Mouse (Mus musculus) layer of hippocampus, adult 2 months (tissue): ENCODE results near the gene Txlnb. TPM values are rescaled to one million over a fixed set of nuclear protein-coding genes. Genes with fewer than 3 reads are reported as not detected.
"Not testable (repeated sequence)": the region's sequence is repeated elsewhere in the genome, so short reads cannot be mapped to it uniquely, and the experiment has no call there.

ENCODE experiments used
- DNase-seq, 2 experiments: peaks; one replicate each; pipeline ENCODE4 v3.0.0; 2022; ENCODE audit warnings: low spot score in 2 of 2
- H3K27ac ChIP-seq: fragments of 200-600 bp; 2 replicates; pipeline ENCODE4 v1.8.1; 2022
- H3K4me3 ChIP-seq: fragments of 200-600 bp; 2 replicates; pipeline ENCODE4 v1.8.1; 2022; ENCODE audit warnings: mild to moderate bottlenecking
- CTCF ChIP-seq: fragments of 200-600 bp; conservative IDR thresholded peaks from 2 replicates; pipeline ENCODE4 v1.8.1; 2022; ENCODE audit warnings: antibody characterized with exemption, mild to moderate bottlenecking, moderate library complexity
- long read RNA-seq, 2 experiments: library from polyadenylated mRNA; stranded (forward); transcript quantifications; one replicate each; pipeline ENCODE4 v2.0.0; 2021; ENCODE audit warnings: borderline mapping rate in 2 of 2
- total RNA-seq, 2 experiments: library from RNA; stranded (reverse); gene quantifications; 2 replicates each; pipeline ENCODE4 v1.2.3; 2021

Txlnb gene
- total RNA-seq, result 1 to 10 TPM in 1 of 2 experiments, under 1 TPM in 1; 0.74 to 1.0 TPM
- long read RNA-seq, experiment 1, partial matches to known transcripts, result 1 of 1 reads
- long read RNA-seq, experiment 1, other reads (novel, unspliced or antisense), result 0 of 1 reads
- long read RNA-seq, experiment 2, result 0 reads

- peak within 1 kb of the TSS; percentile 16 for H3K4me3 ChIP-seq
- 0 out of 2 replicates have a peak, but pooled peaks have one; percentile 14 for TF ChIP-seq CTCF
- peak; percentile 12 to 27 for DNase-seq
- peak within 1 kb of the TSS; percentile 19; the same call in 1 of the 2 replicates for H3K27ac ChIP-seq
These were observed at the start of gene Txlnb for GRCm38 (mm10) chr10:17795767-17796631. Gene Txlnb (plus strand): TSS chr10:17796226.

- no peak overlapping the region for H3K4me3 ChIP-seq
- no peak overlapping the region for H3K27ac ChIP-seq
- TF ChIP-seq CTCF, result no peak
- no peak for DNase-seq
These were observed 43.5 kb upstream of the Txlnb start for GRCm38 (mm10) chr10:17752478-17752877.

GRCm38 (mm10) chr10:17759772-17760171 lies 36.3 kb upstream of the Txlnb start:
- no peak overlapping the region for H3K27ac ChIP-seq
- no peak for DNase-seq
- H3K4me3 ChIP-seq, result no peak overlapping the region
- no peak for TF ChIP-seq CTCF

GRCm38 (mm10) chr10:17760750-17761613 lies 35.0 kb upstream of the Txlnb start:
- H3K27ac ChIP-seq, result no peak overlapping the region
- no peak overlapping the region for H3K4me3 ChIP-seq
- peak; percentile 49 for TF ChIP-seq CTCF
- DNase-seq, result no peak

GRCm38 (mm10) chr10:17761652-17762051 lies 34.4 kb upstream of the Txlnb start:
- TF ChIP-seq CTCF, result no peak
- DNase-seq, result no peak
- Histone ChIP-seq H3K27ac (no peak overlapping the region), H3K4me3 (no peak overlapping the region)

GRCm38 (mm10) chr10:17762946-17763345 lies 33.1 kb upstream of the Txlnb start:
- Histone ChIP-seq H3K27ac (no peak overlapping the region), H3K4me3 (no peak overlapping the region)
- no peak for TF ChIP-seq CTCF
- DNase-seq, result no peak

GRCm38 (mm10) chr10:17769856-17770255 lies 26.2 kb upstream of the Txlnb start:
- H3K27ac ChIP-seq, result no peak overlapping the region
- no peak overlapping the region for H3K4me3 ChIP-seq
- peak; percentile 20 to 30 for DNase-seq
- TF ChIP-seq CTCF, result no peak

GRCm38 (mm10) chr10:17772364-17772763 lies 23.7 kb upstream of the Txlnb start:
- no peak overlapping the region for H3K27ac ChIP-seq
- H3K4me3 ChIP-seq, result no peak overlapping the region
- DNase-seq, result no peak
- TF ChIP-seq CTCF, result no peak

- Histone ChIP-seq H3K4me3 (no peak overlapping the region), H3K27ac (no peak overlapping the region)
- DNase-seq, result no peak
- no peak for TF ChIP-seq CTCF
These were observed 21.7 kb upstream of the Txlnb start for GRCm38 (mm10) chr10:17774366-17774765.

GRCm38 (mm10) chr10:17775079-17775478 lies 20.9 kb upstream of the Txlnb start:
- H3K27ac ChIP-seq, result no peak overlapping the region
- H3K4me3 ChIP-seq, result no peak overlapping the region
- no peak for DNase-seq
- TF ChIP-seq CTCF, result no peak

- H3K27ac ChIP-seq, H3K4me3 ChIP-seq, DNase-seq: not testable (repeated sequence)
These were observed 19.3 kb upstream of the Txlnb start for GRCm38 (mm10) chr10:17776684-17777083.

- no peak for TF ChIP-seq CTCF
- no peak overlapping the region for H3K4me3 ChIP-seq
- H3K27ac ChIP-seq, result no peak overlapping the region
- no peak for DNase-seq
These were observed 9.3 kb upstream of the Txlnb start for GRCm38 (mm10) chr10:17786771-17787170.

- no peak for DNase-seq
- no peak overlapping the region for H3K27ac ChIP-seq
- TF ChIP-seq CTCF, result no peak
- H3K4me3 ChIP-seq, result no peak overlapping the region
These were observed 8.1 kb upstream of the Txlnb start for GRCm38 (mm10) chr10:17787938-17788337.
